Mouse (Mus musculus) limb, embryonic 14.5 days (tissue): ENCODE measurements at regions not wholly inside any gene's neighbourhood (a gene's known extent, or its start where the extent isn't known, plus 50 kb on each side); places are given as distances from the start of the nearest gene placed in this dataset.

Experiments used
- ATAC-seq: fragments of 200-750 bp; cut with Nextera tagmentation; 2 replicates; pipeline ENCODE4 v1.8.0; 2017; ENCODE audit warnings: low read depth, moderate number of reproducible peaks, moderate TSS enrichment; ENCODE audit not compliant: low FRiP score
- DNase-seq: peaks from one replicate; pipeline ENCODE4 v3.0.0-alpha.2; 2015; ENCODE audit warnings: low spot score
- H3K27ac ChIP-seq: fragments of 300-500 bp; sonication (generic); replicated peaks from 2 replicates; pipeline ENCODE4 v1.5.1; 2014; ENCODE audit warnings: low read depth, mild to moderate bottlenecking, low read length, moderate library complexity, mixed read lengths
- H3K27me3 ChIP-seq: fragments of 300-500 bp; sonication (generic); 2 replicates; pipeline ENCODE4 v1.6.1; 2014; ENCODE audit warnings: low read length, mixed read lengths; ENCODE audit not compliant: control insufficient read depth, insufficient read depth
- H3K36me3 ChIP-seq: fragments of 300-500 bp; sonication (generic); 2 replicates; pipeline ENCODE4 v1.6.1; 2014; ENCODE audit warnings: mild to moderate bottlenecking, low read length, moderate library complexity, mixed read lengths; ENCODE audit not compliant: control insufficient read depth, insufficient read depth
- H3K4me1 ChIP-seq: fragments of 300-500 bp; sonication (generic); 2 replicates; pipeline ENCODE4 v1.6.1; 2014; ENCODE audit warnings: antibody characterized with exemption, low read length, mixed read lengths; ENCODE audit not compliant: control insufficient read depth, insufficient read depth
- H3K4me2 ChIP-seq: fragments of 300-500 bp; sonication (generic); replicated peaks from 2 replicates; pipeline ENCODE4 v1.6.1; 2014; ENCODE audit warnings: low read depth, mild to moderate bottlenecking, low read length, moderate library complexity; ENCODE audit not compliant: severe bottlenecking
- H3K4me3 ChIP-seq: fragments of 300-500 bp; sonication (generic); replicated peaks from 2 replicates; pipeline ENCODE4 v1.5.1; 2014; ENCODE audit warnings: low read length
- H3K9ac ChIP-seq: fragments of 300-500 bp; sonication (generic); 2 replicates; pipeline ENCODE4 v1.6.1; 2014; ENCODE audit warnings: mild to moderate bottlenecking, low read depth, low read length, moderate library complexity; ENCODE audit not compliant: severe bottlenecking
- H3K9me3 ChIP-seq: fragments of 300-500 bp; sonication (generic); 2 replicates; pipeline ENCODE4 v1.6.1; 2016; ENCODE audit warnings: low read length; ENCODE audit not compliant: control insufficient read depth
- POLR2A ChIP-seq: fragments of 200-500 bp; IDR thresholded peaks from 2 replicates; pipeline ENCODE4 v1.8.0; 2012; ENCODE audit warnings: inconsistent platforms, mild to moderate bottlenecking, moderate library complexity, borderline replicate concordance; ENCODE audit not compliant: insufficient read depth, insufficient read length; ENCODE audit errors: extremely low read depth
- WGBS: fragments of 180-500 bp; shearing (Covaris S2); extraction: QIAGEN DNeasy Blood & Tissue Kit; methylation state at CpG from one replicate; pipeline ENCODE4 v1.1.7; 2014; 5-methylcytosine and 5-hydroxymethylcytosine counted together

- Histone ChIP-seq H3K4me2 (no peak overlapping the region), H3K9me3 (no peaks in the 10 kb centered on the region), H3K4me3 (no peak overlapping the region), H3K27ac (no peak overlapping the region), H3K4me1 (peaks cover 6% of the 10 kb centered on the region), H3K36me3 (no peaks in the 10 kb centered on the region), H3K27me3 (no peaks in the 10 kb centered on the region), H3K9ac (no peak overlapping the region)
- no peak for ATAC-seq
- 43% methylated on average over 5 of the region's 5 CpGs for WGBS
- TF ChIP-seq POLR2A: no peak
- DNase-seq: no peak
Observed at GRCm38 (mm10) chr17:45948314-45948935, 83.7 kb downstream of the Vegfa start.

GRCm38 (mm10) chr17:45945005-45945404 lies 87.2 kb downstream of the Vegfa start:
- ATAC-seq: no peak
- Histone ChIP-seq H3K9ac (no peak overlapping the region), H3K4me3 (no peak overlapping the region), H3K9me3 (no peaks in the 10 kb centered on the region), H3K4me2 (no peak overlapping the region), H3K36me3 (no peaks in the 10 kb centered on the region), H3K4me1 (peaks cover 6% of the 10 kb centered on the region), H3K27me3 (no peaks in the 10 kb centered on the region), H3K27ac (no peak overlapping the region)
- DNase-seq: no peak
- no peak for TF ChIP-seq POLR2A
- 49% methylated on average over 3 of the region's 3 CpGs for WGBS

GRCm38 (mm10) chr17:45943244-45943643 lies 88.9 kb downstream of the Vegfa start:
- H3K36me3 ChIP-seq: no peaks in the 10 kb centered on the region
- peaks cover 6% of the 10 kb centered on the region for H3K4me1 ChIP-seq
- no peak for DNase-seq
- no peak for ATAC-seq
- no peak overlapping the region for H3K27ac ChIP-seq
- H3K27me3 ChIP-seq: no peaks in the 10 kb centered on the region
- H3K4me2 ChIP-seq: no peak overlapping the region
- H3K4me3 ChIP-seq: no peak overlapping the region
- no peaks in the 10 kb centered on the region for H3K9me3 ChIP-seq
- 73% methylated on average over 6 of the region's 6 CpGs for WGBS
- no peak overlapping the region for H3K9ac ChIP-seq
- no peak for TF ChIP-seq POLR2A

DNA sequence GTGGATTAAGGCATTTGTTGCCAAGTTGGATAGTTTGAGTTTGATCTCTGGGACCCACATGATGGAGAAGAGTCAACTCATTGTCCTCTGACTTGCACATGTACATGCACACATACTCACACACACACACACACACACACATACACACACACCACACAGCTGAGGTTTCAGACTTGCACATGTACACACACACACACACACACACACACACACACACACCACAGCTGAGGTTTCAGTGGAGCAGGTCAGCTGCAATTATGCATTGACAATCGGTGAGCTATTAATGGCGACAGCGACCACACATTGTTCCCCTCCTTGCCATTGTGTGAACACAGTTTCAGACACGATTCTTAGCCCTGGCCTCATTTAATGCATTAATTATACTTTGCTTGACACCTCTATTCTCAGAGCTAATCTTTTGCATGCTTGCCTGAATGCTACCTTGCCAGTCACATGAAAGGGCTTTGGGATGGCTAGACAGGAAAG lies 90.2 kb downstream of the Vegfa start:
- Histone ChIP-seq H3K4me1 (peaks cover 6% of the 10 kb centered on the region), H3K27ac (no peak overlapping the region), H3K27me3 (no peaks in the 10 kb centered on the region), H3K9ac (no peak overlapping the region), H3K36me3 (no peaks in the 10 kb centered on the region), H3K9me3 (no peaks in the 10 kb centered on the region), H3K4me2 (no peak overlapping the region), H3K4me3 (no peak overlapping the region)
- no peak for TF ChIP-seq POLR2A
- 76% methylated on average over 4 of the region's 4 CpGs for WGBS
- DNase-seq (no peak), ATAC-seq (no peak)

GRCm38 (mm10) chr17:45940121-45940813 lies 91.9 kb downstream of the Vegfa start:
- peaks cover 5% of the 10 kb centered on the region for H3K4me1 ChIP-seq
- no peak overlapping the region for H3K27ac ChIP-seq

More at GRCm38 (mm10) chr17:45940121-45940813, 91.9 kb downstream of the Vegfa start:
- ATAC-seq: no peak
- WGBS: 83% methylated on average over 15 of the region's 16 CpGs
- no peak for TF ChIP-seq POLR2A
- Histone ChIP-seq H3K36me3 (no peaks in the 10 kb centered on the region), H3K9ac (no peak overlapping the region), H3K9me3 (no peaks in the 10 kb centered on the region), H3K4me3 (no peak overlapping the region), H3K27me3 (no peaks in the 10 kb centered on the region), H3K4me2 (no peak overlapping the region)
- no peak for DNase-seq
